Mouse (Mus musculus) mature B cell (primary cell): Measurements from ENCODE around the gene Lamb3.

Source experiments
- in situ Hi-C: fragments of 300-500 bp; cut with MboI; formaldehyde crosslinking; loops from 2 replicates; pipeline ENCODE4 v1.14.3; 2019

The Lamb3 gene

GRCm38 (mm10) chr1:193315705-193316357, 108.3 kb downstream of the Lamb3 start:
- in situ Hi-C loops: no loop called here

DNA sequence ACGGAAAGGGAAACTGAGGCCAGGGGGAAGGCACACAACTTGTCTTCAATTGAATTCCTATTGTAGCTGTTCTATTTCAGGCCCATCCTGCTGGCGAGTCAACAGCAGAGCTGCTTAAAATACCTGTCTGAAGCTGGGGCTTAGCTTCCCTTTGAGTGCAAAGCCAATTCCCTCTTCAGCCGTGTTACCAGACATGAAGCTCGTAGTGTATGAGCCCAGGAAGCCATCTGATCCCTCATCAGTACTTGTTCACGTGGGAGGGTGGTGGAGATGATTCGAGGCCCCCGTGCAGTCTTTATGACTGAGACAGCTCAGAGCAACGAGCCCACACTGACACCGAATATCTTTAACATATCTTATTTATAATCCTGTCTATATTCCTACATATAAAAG, 108.9 kb downstream of the Lamb3 start:
- in situ Hi-C loops: no loop called here

DNA sequence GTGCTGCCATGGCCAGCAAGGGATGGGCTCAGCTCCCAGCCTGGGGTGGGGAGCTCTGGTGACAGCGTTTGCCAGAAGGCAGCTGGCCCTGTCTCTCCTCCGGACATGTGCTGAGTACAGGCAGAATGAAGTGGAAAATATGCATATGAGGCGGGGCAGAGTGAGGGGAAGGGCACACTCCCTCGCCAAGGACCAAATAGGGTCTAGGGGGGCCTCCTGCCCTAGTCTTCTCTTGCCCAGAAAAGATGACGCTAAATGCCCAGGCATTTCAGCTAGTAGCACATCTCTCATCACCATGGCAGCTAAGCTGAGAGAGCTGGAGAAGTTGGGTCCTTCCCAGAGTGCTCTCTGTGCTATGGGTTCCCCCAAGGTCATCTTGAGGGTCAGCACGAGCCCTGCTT, 109.7 kb downstream of the Lamb3 start:
- in situ Hi-C loops: no loop called here

DNA sequence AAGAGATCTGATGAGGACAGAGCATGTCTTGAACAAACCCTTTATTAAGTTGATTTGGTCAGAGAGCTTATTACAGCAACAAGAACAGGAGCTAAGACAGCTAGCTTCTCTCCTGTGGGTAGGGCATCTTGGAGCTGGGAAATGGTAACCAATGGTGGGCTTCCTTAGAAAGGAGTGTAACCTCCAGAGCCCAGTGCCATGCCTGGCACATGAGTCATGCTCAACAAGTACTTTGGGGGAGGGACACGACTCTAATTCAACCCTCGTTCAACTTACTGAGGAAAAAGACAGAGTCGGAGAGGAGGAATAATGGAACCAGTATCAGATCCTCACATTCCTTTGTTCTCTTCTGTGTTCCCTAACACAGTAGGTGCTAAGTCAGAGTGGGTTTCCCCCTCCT, 112.2 kb downstream of the Lamb3 start:
- in situ Hi-C loops: no loop called here

- in situ Hi-C loops: no loop called here
Measured at GRCm38 (mm10) chr1:193320398-193320797, 112.9 kb downstream of the Lamb3 start.

GRCm38 (mm10) chr1:193323686-193324085, 116.2 kb downstream of the Lamb3 start:
- in situ Hi-C loops: no loop called here

GRCm38 (mm10) chr1:193324224-193324623, 116.7 kb downstream of the Lamb3 start:
- in situ Hi-C loops: no loop called here

DNA sequence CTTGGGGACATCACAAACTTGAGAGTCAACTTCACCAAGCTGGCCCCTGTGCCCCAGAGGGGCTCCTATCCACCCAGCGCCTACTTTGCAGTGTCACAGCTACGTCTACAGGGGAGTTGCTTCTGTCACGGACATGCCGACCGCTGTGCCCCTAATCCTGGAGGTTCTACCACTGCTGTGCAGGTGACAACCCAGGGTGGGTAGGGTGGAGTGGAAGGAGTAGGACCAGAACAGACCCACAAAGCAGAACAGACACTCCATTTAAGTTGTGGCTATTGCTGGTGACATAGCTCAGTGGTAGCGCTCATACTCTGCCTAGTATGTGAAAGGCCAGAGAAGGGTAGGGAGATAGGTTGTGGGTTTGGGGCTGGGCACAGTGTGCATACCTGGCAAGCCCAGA, 118.4 kb downstream of the Lamb3 start:
- in situ Hi-C loops: loop anchor here (5.0 kb wide), 1 partner anchor 119 kb away; the partner anchor contains the start of gene Lamb3

DNA sequence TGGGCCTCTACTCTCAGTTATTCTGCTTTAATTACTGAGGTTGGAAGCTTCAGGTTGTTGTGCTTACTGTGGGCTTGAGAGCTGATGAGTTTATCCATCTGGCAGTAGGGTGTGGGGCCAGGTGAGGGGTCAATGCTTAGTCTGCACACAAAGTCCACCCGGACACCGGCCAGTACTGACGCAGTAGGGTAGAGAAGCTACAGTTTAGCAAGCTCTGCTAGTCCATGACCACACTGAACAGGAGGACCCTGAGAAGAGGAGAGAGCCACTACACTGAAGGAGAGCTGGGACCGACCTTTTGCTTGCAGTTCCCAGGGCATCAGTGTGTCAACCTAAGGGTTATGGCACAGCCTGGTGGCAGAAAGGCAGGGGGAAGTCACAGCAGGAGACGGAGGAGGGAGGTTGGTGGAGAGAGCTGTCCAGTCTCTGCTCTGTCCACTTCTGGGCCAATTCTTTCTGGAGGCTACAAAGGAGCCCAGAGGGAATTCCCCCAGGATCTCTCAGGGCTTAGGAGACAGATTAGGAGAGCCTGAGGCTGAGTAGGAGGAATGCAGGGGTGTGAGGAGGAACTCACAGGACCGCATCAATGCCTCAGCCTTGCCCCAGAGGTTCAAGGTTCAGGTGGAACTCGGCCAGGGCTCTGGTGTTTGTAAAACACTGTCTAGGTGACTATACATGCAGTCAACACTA, 119.1 kb downstream of the Lamb3 start:
- in situ Hi-C loops: loop anchor here (5.0 kb wide), 1 partner anchor 119 kb away; the partner anchor contains the start of gene Lamb3

DNA sequence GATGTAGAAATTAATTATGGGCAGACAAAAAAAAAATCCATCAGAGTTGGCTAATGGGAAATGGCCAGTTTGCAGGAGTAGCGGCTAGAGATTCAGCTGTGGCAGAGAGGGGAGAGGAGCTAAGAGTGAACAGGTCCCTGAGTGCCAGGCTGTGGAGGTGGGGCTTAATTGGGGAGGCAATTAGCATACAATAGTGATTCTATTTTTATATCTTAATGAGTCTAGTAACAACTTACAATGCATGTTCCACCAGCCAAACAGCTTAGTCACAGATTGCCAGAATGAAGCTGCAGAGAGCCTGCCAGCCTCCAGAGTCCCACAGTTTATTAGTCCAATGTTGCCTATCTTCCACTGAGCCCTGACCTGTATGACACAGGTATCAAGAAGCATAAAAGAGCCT, 119.7 kb downstream of the Lamb3 start:
- in situ Hi-C loops: loop anchor here (5.0 kb wide), 1 partner anchor 120 kb away; the partner anchor contains the start of gene Lamb3

GRCm38 (mm10) chr1:193327686-193328085, 120.2 kb downstream of the Lamb3 start:
- in situ Hi-C loops: loop anchor here (5.0 kb wide), 1 partner anchor 120 kb away; the partner anchor contains the start of gene Lamb3

DNA sequence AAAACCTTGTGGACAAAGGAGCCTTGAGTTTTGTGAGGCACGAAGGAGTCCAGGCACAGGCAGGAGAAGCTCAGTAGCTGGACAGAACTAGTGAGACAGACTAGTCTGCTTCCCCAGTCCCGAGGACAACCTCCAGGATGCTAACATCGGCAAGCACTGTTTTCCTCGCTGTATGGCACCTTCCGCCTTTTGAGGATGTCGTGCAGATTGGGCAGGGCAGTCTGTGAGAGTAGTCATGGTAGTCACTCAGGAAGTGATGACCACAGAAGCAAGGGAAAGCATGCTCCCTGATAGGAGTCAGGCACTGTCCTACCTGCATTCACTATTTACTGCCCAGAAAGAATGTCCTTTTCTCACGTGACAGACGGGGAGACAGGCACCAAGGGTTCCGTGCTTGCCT, 122.1 kb downstream of the Lamb3 start:
- in situ Hi-C loops: loop anchor here (5.0 kb wide), 1 partner anchor 122 kb away; the partner anchor contains the start of gene Lamb3

DNA sequence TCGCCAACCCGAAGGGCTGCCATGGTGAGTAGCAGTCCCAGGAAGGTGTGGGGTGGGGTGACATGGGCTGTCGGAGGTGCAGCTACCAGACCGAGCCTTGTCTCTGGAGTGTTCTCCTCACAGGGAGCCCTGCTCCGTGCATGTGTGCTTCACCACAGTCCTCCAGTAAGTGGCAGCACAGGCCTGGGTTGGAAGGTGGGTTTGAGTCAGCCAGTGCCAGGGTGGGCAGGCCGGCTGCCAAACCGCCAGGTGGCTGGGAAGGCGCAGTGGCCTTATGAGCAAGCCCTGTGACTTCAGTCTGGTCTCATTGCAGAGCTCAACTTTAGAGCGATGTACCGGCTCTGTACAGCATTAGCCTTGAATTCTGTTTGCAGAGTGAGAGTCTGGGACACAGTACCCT, 122.7 kb downstream of the Lamb3 start:
- in situ Hi-C loops: no loop called here

GRCm38 (mm10) chr1:193330626-193331025, 123.1 kb downstream of the Lamb3 start:
- in situ Hi-C loops: no loop called here

DNA sequence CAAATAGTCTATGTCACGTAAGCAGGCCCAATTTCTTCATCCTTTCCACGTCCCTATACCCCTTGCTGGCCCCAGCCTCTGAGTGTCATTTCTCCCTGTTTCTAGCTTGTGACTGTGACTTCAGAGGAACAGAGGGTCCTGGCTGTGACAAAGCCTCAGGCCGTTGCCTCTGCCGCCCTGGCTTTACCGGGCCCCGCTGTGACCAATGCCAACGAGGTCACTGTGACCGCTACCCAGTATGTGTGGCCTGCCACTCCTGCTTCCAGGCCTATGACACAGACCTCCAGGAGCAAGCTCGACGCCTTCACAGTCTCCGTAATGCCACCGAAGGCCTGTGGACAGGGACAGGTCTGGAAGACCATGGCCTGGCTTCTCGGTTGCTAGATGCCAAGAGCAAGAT, 124.5 kb downstream of the Lamb3 start:
- in situ Hi-C loops: no loop called here

GRCm38 (mm10) chr1:193332671-193333070, 125.2 kb downstream of the Lamb3 start:
- in situ Hi-C loops: no loop called here

- in situ Hi-C loops: no loop called here
Measured at GRCm38 (mm10) chr1:193333776-193334175, 126.3 kb downstream of the Lamb3 start.

- in situ Hi-C loops: no loop called here
Measured at GRCm38 (mm10) chr1:193334546-193334945, 127.0 kb downstream of the Lamb3 start.

DNA sequence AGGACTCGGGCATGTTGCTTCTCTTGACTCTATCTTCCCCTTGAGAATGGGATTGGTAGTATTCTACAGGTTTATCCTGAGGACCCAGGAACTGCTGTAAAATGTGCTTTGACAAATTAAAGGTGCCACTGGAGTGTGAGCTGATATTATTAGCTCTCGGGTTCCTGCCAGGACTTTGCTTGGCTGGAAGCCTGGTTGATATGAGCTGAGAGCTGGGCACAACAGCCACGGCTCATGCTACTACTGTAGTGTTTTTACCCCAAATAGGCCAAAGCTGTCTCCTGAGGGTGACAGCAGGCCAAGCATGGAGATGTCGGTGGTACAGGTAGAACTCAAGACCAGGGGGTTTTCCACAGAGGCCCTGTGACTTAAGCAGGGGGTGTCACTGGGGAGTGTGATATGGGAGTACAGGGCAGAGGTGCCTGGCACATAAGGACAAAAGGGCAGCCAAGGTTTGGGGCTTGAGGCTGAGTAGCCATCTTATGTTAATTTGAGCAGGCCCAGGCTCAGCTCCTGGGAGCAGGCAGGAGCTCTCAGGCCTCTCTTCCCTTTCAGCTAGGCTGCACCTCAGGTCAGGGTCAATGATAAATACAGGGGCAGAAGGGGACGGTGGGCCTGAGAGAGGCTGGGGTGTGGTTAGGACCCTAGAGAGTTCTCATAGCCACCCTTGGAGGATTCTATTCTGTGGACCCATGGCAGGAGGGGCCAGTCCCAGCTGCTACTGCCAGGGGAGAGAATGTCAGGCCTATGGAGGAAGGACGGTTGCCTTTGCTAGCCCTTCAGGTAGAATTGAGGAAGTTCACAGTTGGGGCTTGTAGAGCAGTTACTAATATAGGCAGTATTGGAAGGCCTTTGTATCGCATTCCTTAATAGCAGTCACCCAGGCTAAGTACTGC, 128.9 kb downstream of the Lamb3 start:
- in situ Hi-C loops: no loop called here

DNA sequence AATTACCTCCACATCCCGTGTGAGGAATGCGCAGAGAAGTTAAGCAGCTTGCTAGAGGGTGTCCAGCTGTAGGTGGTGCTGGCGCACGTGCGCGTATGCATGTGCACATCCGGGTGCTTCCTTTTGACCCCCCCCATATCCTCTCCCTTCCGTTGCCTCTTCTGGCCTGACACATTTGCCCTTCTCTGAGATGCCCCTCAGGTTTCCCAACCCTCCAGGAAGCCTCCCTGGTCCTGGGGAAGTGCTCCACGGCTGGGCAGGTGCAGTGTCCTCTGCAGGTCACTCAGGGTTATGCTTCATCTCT, 129.5 kb downstream of the Lamb3 start:
- in situ Hi-C loops: no loop called here

- in situ Hi-C loops: no loop called here
Measured at GRCm38 (mm10) chr1:193337787-193338310, 130.3 kb downstream of the Lamb3 start.

DNA sequence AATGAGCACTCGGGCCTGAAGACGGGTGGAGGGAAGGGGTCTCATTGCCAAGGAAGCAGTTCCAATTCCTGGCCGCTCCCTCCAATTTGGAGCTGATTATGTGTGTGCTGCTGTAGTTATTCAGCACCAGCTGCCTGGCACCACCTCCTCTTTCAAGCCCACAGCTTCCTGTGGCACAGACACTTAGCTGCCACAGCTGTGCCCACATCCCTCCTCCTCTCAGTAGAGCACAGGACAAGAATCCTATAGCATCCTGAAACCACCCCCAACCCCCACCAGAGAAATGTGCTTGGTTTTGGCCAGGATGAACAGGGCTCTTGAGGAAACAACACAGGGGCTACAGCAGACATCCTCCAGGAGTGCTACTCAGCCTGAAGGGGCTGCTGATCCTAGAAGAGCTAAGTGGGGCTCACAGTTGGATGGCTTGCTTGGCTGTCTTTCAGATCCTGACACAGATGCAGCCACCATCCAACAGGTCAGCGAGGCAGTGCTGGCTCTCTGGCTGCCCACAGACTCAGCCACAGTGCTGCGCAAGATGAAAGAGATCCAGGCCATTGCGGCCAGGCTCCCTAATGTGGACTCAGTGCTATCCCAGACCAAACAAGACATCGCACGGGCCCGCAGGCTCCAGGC, 131.0 kb downstream of the Lamb3 start:
- in situ Hi-C loops: no loop called here
